Mouse (Mus musculus): Measurements from ENCODE around the gene Errfi1.

GRCm38 (mm10) chr4:150837458-150837857 lies 16.3 kb upstream of the Errfi1 start:
- TF ChIP-seq CTCF (IDR thresholded peaks at IDR 0.05; ENCODE audit: borderline replicate concordance, insufficient read depth, low read length) (no peak), POLR2A (IDR thresholded peaks at IDR 0.05; ENCODE audit: low read depth, low read length) (no peak)
